Mouse (Mus musculus) forebrain, embryonic 14.5 days (tissue): ENCODE results near the gene Tcte2. TPM values are rescaled to one million over a fixed set of nuclear protein-coding genes. Genes with fewer than 3 reads are reported as not detected.

Experiments used
- ATAC-seq: fragments of 200-750 bp; cut with Nextera tagmentation; 2 replicates; pipeline ENCODE4 v1.8.0; 2017; ENCODE audit warnings: mild to moderate bottlenecking, moderate library complexity
- DNase-seq: peaks from one replicate; pipeline ENCODE4 v3.0.0-alpha.2; 2015; ENCODE audit warnings: low spot score
- H3K27ac ChIP-seq: fragments of 300-500 bp; sonication (generic); 2 replicates; pipeline ENCODE4 v1.5.1; 2014; ENCODE audit warnings: low read depth, mild to moderate bottlenecking, control low read depth, low read length, moderate library complexity
- H3K27me3 ChIP-seq: fragments of 300-500 bp; sonication (generic); replicated peaks from 2 replicates; pipeline ENCODE4 v1.6.1; 2014; ENCODE audit warnings: low read length, control low read depth, mixed read lengths; ENCODE audit not compliant: control insufficient read depth, insufficient read depth
- H3K36me3 ChIP-seq: fragments of 300-500 bp; sonication (generic); 2 replicates; pipeline ENCODE4 v1.6.1; 2014; ENCODE audit warnings: low read length, control low read depth; ENCODE audit not compliant: control insufficient read depth, insufficient read depth
- H3K4me1 ChIP-seq: fragments of 300-500 bp; sonication (generic); 2 replicates; pipeline ENCODE4 v1.6.1; 2014; ENCODE audit warnings: antibody characterized with exemption, low read length, control low read depth; ENCODE audit not compliant: control insufficient read depth, insufficient read depth
- H3K4me2 ChIP-seq: fragments of 300-500 bp; sonication (generic); 2 replicates; pipeline ENCODE4 v1.6.1; 2014; ENCODE audit warnings: mild to moderate bottlenecking, control low read depth, low read length
- H3K4me3 ChIP-seq: fragments of 300-500 bp; sonication (generic); 2 replicates; pipeline ENCODE4 v1.5.1; 2014; ENCODE audit warnings: low read depth, low read length, control low read depth
- H3K9ac ChIP-seq: fragments of 300-500 bp; sonication (generic); 2 replicates; pipeline ENCODE4 v1.6.1; 2014; ENCODE audit warnings: mild to moderate bottlenecking, low read length, control low read depth, moderate library complexity
- H3K9me3 ChIP-seq: fragments of 300-500 bp; sonication (generic); replicated peaks from 2 replicates; pipeline ENCODE4 v1.6.1; 2016; ENCODE audit warnings: low read length, control low read depth, mixed read lengths; ENCODE audit not compliant: control insufficient read depth
- WGBS: fragments of 180-500 bp; shearing (Covaris S2); extraction: QIAGEN DNeasy Blood & Tissue Kit; methylation state at CpG from one replicate; pipeline ENCODE4 v1.1.7; 2014; 5-methylcytosine and 5-hydroxymethylcytosine counted together
- polyA plus RNA-seq: library from polyadenylated mRNA; unstranded; fragments of >200 nt; fragmentation: Nextera tagmentation; extraction: Ambion mirVana; gene quantifications from 2 replicates; pipeline ENCODE4 v1.2.1, GENCODE M21; 2014

Tcte2 gene
- polyA plus RNA-seq, 1 experiment from 2014 or later, result 16.9 TPM

DNA sequence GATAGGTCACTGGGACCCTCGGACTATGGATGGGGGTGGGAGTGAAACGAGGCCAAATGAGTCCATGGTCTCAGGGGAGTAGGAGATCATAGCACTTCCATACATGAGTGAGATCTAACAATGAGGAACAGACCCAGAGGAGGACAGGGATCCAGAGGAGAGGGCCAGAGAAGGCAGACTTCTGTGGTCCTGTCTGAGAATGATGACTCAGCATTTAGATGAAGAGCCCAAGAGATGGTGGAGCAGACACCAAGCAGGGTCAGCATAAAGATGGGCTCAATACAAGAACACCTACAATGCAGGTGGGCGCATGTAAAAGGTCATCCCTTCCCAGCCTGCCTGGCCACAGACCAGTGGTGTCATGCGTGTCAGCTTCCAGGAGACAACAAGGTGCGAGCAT, 41.4 kb downstream of the Tcte2 start:
- DNase-seq (no peak), ATAC-seq (no peak)
- no peak overlapping the region for H3K4me2 ChIP-seq
- no peak overlapping the region for H3K9ac ChIP-seq
- WGBS, result 88% methylated on average over 5 of the region's 5 CpGs
- no peaks in the 10 kb centered on the region for H3K27me3 ChIP-seq
- H3K4me1 ChIP-seq, result peaks cover 7% of the 10 kb centered on the region; the same call in 1 of the 2 replicates
- no peak overlapping the region for H3K27ac ChIP-seq
- no peaks in the 10 kb centered on the region for H3K36me3 ChIP-seq
- H3K4me3 ChIP-seq, result no peak overlapping the region
- H3K9me3 ChIP-seq, result no peaks in the 10 kb centered on the region

DNA sequence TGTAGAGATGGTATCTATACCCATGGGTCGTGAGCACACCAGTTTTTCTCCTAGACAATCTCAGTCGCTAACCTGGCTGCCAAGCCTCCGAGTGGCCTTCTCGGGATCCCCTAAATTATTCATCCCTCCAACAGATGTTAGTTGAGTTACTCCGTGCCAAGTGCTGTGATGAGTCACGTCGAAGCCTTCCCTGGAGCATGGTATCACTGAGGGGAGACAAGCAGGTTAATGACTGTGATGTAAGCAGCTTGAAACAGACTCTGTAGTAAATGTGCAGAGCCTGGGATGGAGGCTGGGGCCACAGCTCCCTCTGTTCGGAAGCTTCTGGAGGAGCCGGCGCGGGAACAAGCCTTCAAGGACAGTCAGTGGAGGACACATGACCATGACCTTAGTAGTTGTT, 44.2 kb downstream of the Tcte2 start:
- no peak overlapping the region for H3K4me3 ChIP-seq
- no peak overlapping the region for H3K27ac ChIP-seq
- H3K27me3 ChIP-seq, result no peaks in the 10 kb centered on the region
- no peak overlapping the region for H3K9ac ChIP-seq
- ATAC-seq, result no peak
- no peaks in the 10 kb centered on the region for H3K36me3 ChIP-seq
- no peaks in the 10 kb centered on the region for H3K9me3 ChIP-seq
- DNase-seq, result no peak
- H3K4me2 ChIP-seq, result no peak overlapping the region
- H3K4me1 ChIP-seq, result peaks cover 2% of the 10 kb centered on the region; the same call in 1 of the 2 replicates
- WGBS, result 87% methylated on average over 11 of the region's 11 CpGs

DNA sequence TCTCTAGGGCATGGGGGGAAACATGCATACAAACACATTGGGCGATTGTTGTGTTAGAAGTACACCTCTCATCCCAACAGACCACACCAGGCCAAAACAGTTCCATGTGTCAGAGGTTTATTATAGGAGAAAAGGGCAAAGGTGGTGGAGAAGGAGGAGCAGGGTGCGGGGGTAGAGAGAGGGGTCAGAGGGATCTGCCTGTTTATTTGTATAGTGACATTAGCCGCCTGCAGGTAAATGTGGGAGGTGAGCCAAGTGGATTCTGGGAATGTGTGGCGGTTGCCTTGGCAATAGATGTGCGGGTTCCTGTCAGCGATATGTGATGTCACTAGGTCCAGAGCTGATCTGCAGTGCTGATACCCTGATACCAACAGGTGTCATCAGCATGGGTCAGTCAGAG, 45.3 kb downstream of the Tcte2 start:
- Histone ChIP-seq H3K4me3 (no peak overlapping the region), H3K4me1 (no peaks in the 10 kb centered on the region), H3K27me3 (no peaks in the 10 kb centered on the region), H3K36me3 (no peaks in the 10 kb centered on the region), H3K4me2 (no peak overlapping the region), H3K27ac (no peak overlapping the region), H3K9ac (no peak overlapping the region), H3K9me3 (no peaks in the 10 kb centered on the region)
- WGBS, result 94% methylated on average over 6 of the region's 6 CpGs
- no peak for ATAC-seq
- no peak for DNase-seq

DNA sequence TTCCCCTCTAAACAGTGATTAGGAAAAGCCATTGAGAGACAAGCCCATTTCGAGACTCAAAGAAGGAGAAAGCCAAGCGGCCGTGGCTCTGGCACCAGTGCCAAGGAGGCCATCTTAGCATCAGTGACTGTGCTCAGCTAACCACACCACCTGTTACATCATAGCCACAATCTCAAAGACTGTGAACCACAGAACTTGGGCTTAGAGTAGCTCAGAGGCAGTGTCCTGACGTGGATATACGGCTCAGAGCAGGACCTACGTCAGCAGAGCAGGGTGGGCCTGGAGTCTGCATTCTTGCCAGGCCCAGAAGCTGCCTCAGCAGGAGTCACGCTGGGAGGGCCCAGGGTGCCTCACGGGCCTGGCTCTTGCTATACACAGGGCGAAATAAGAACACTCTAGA, 46.1 kb downstream of the Tcte2 start:
- no peaks in the 10 kb centered on the region for H3K9me3 ChIP-seq
- H3K27ac ChIP-seq, result no peak overlapping the region
- ATAC-seq (no peak), DNase-seq (no peak)
- no peaks in the 10 kb centered on the region for H3K36me3 ChIP-seq
- H3K4me1 ChIP-seq, result no peaks in the 10 kb centered on the region
- no peak overlapping the region for H3K4me2 ChIP-seq
- H3K4me3 ChIP-seq, result no peak overlapping the region
- H3K27me3 ChIP-seq, result no peaks in the 10 kb centered on the region
- WGBS, result 79% methylated on average over 9 of the region's 9 CpGs
- no peak overlapping the region for H3K9ac ChIP-seq

DNA sequence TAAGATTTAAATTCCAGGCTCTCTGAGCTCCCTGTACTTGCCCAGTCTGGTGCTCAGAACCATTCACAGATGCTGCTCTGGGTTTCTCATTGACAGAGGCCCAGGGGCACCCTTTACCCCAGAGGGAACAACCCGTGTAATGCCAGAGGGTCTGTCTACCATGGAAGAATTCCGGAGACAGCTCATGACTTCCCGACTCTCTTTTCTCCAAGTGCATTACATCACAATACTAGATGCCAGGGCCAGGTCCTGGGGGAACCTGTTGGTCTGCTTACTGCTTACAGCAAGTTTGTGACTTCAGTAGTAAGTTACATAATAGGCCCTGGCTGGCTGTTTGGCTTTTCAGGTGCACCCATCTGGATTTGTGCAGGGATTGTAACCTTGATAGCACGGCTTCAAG, 47.0 kb downstream of the Tcte2 start:
- no peak for ATAC-seq
- no peak overlapping the region for H3K4me2 ChIP-seq
- no peak overlapping the region for H3K27ac ChIP-seq
- WGBS, result 80% methylated on average over 4 of the region's 4 CpGs
- no peaks in the 10 kb centered on the region for H3K9me3 ChIP-seq
- no peaks in the 10 kb centered on the region for H3K4me1 ChIP-seq
- no peak for DNase-seq
- no peaks in the 10 kb centered on the region for H3K27me3 ChIP-seq
- no peaks in the 10 kb centered on the region for H3K36me3 ChIP-seq
- no peak overlapping the region for H3K4me3 ChIP-seq
- no peak overlapping the region for H3K9ac ChIP-seq

DNA sequence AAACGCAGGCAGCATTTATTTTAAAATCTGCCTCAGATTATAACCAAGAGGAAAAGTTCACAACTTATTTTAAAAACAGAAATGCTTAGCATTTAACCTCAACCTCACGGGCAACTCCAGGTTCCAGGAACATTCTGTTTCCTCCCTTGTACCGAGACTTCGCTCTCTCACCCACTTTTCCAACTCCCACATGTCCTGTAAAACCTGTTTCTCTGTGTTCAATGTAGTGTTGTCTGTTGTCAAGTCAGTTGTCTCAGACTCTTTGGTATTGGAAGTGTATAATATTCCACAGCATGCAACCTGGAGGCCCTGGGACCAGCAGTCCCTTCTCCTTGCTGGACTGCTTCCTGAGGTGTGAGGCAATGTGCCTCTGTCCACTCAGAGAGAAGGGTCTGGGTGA, 47.5 kb downstream of the Tcte2 start:
- H3K4me2 ChIP-seq, result no peak overlapping the region
- no peaks in the 10 kb centered on the region for H3K36me3 ChIP-seq
- no peak overlapping the region for H3K9ac ChIP-seq
- no peak for DNase-seq
- 92% methylated on average over 4 of the region's 4 CpGs for WGBS
- H3K4me3 ChIP-seq, result no peak overlapping the region
- no peak overlapping the region for H3K27ac ChIP-seq
- H3K9me3 ChIP-seq, result no peaks in the 10 kb centered on the region
- H3K4me1 ChIP-seq, result no peaks in the 10 kb centered on the region
- no peak for ATAC-seq
- no peaks in the 10 kb centered on the region for H3K27me3 ChIP-seq

DNA sequence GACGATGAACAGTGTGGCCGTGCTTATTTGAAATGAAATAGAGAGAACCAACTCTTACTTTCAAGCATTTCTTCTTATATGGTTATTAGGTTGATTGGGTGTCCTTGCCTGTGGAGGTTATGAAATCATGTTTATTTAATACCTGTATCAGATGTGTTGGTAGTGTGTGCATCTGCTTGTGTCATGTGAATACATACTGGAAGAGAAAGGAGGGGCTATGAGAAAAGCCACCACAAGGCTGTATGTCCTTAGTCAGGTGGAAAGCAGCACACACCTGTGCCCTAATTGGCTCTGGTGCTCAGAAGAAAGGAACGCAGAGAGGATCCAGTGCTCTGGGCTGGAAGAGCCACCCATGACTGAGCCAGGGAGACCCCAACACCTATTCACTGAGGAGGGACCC, 49.1 kb downstream of the Tcte2 start:
- no peak overlapping the region for H3K4me2 ChIP-seq
- H3K36me3 ChIP-seq, result no peaks in the 10 kb centered on the region
- no peak overlapping the region for H3K9ac ChIP-seq
- 96% methylated on average over 3 of the region's 3 CpGs for WGBS
- H3K4me1 ChIP-seq, result no peaks in the 10 kb centered on the region
- H3K4me3 ChIP-seq, result no peak overlapping the region
- H3K27me3 ChIP-seq, result no peaks in the 10 kb centered on the region
- H3K27ac ChIP-seq, result no peak overlapping the region
- H3K9me3 ChIP-seq, result no peaks in the 10 kb centered on the region
- no peak for DNase-seq
- ATAC-seq, result no peak

- DNase-seq (no peak), ATAC-seq (no peak)
- no peak overlapping the region for H3K27ac ChIP-seq
These were observed 49.5 kb downstream of the Tcte2 start for GRCm38 (mm10) chr17:13712116-13712515.

DNA sequence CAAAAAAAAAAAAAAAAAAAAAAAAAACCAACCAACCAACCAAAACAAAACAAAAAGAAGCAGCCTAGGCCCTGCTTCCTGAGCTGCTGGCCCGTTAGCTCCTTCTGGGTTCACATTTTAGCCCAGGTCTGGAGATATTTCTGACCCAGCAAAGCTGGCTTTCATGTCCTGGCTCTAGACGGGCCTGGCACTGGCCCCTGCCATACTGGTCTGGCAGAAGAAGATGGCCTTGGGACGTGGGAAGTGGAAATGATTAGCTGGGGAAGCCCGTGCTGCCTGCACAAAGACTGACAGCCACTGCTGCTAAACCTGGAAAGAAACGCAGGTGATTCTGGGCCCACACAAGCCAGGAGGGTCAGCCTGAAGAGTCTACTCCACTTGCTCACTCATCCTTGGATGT, 50.5 kb downstream of the Tcte2 start:
- DNase-seq, result no peak
- Histone ChIP-seq H3K4me3 (no peak overlapping the region), H3K9ac (no peak overlapping the region), H3K27me3 (no peaks in the 10 kb centered on the region), H3K27ac (no peak overlapping the region), H3K4me1 (no peaks in the 10 kb centered on the region), H3K36me3 (no peaks in the 10 kb centered on the region), H3K9me3 (no peaks in the 10 kb centered on the region), H3K4me2 (no peak overlapping the region)
- WGBS, result 77% methylated on average over 5 of the region's 5 CpGs
- ATAC-seq, result no peak

More at GRCm38 (mm10) chr17:13712116-13712515, 49.5 kb downstream of the Tcte2 start:
- Histone ChIP-seq H3K9me3 (no peaks in the 10 kb centered on the region), H3K27me3 (no peaks in the 10 kb centered on the region), H3K9ac (no peak overlapping the region), H3K36me3 (no peaks in the 10 kb centered on the region), H3K4me1 (no peaks in the 10 kb centered on the region), H3K4me3 (no peak overlapping the region), H3K4me2 (no peak overlapping the region)
- WGBS, result 85% methylated on average over 6 of the region's 6 CpGs
